ENCODE assay signal across 18 mouse cellular contexts in the genomic region with DNA sequence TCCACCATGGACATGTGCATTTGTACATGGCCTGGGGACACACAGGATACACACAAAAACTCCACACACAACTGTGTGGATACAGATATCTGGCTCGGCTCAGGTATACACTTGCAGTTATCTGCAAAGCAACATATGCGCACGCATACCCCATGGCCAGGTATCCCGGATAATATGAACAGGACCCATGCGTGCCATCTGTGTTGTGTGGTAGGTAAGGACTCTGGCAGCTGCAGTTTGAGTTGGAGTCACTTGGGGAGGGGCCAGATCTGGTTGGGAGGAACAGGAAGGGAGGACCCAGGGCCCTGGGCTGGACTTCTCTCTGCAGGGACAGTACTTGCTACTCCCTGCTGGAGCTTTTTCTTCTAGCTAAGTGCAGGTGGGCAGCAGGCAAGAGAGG. TPM values are rescaled to one million over a fixed set of nuclear protein-coding genes. Genes with fewer than 3 reads are reported as not detected.
A peak's percentile ranks its signal among the peaks of the same experiment; 100 is the strongest.
DNase-seq lines count a peak whose midpoint lies in the region; ATAC-seq and TF ChIP-seq lines count a peak whose summit lies in the region.
"Had no signal": no experiment of that assay in that cellular context is flagged by ENCODE, and none has a peak within 500 bp of the region (broad histone marks: within the 10 kb centered on the region; RNA-seq: fewer than 3 reads in every experiment).

No protein-coding gene starts in this region.

- H3K4me3 ChIP-seq in forebrain, embryonic 12.5 days (replicated peaks) = no peak overlapping the region
- H3K4me3 ChIP-seq in forebrain, embryonic 14.5 days (ENCODE audit: low read depth, low read length) = no peak overlapping the region
- no peak overlapping the region for H3K4me3 ChIP-seq in hindbrain, embryonic 10.5 days
- H3K4me3 ChIP-seq in hindbrain, postnatal 0 days (ENCODE audit: low read length) = no peak overlapping the region
- no peak overlapping the region; the same call in 1 of the 2 replicates for H3K4me3 ChIP-seq in liver, embryonic 11.5 days (ENCODE audit: low read depth, low read length)

- H3K27ac ChIP-seq in forebrain, embryonic 12.5 days = peak overlapping the region; percentile 46; the same call in 1 of the 2 replicates
- H3K27ac ChIP-seq in forebrain, embryonic 14.5 days (ENCODE audit: low read depth, low read length) = no peak overlapping the region
- H3K27ac ChIP-seq in hindbrain, embryonic 10.5 days = 0 out of 2 replicates have a peak overlapping the region, but pooled peaks have one; percentile 40
- H3K27ac ChIP-seq in hindbrain, postnatal 0 days = no peak overlapping the region
- peak overlapping the region; percentile 99 for H3K27ac ChIP-seq in liver, embryonic 11.5 days (ENCODE audit: low read depth, low read length)

- WGBS in forebrain, embryonic 12.5 days = 92% methylated on average over 5 of the region's 5 CpGs
- 96% methylated on average over 5 of the region's 5 CpGs for WGBS in forebrain, embryonic 14.5 days
- WGBS in hindbrain, embryonic 10.5 days = 95% methylated on average over 5 of the region's 5 CpGs
- 98% methylated on average over 5 of the region's 5 CpGs for WGBS in hindbrain, postnatal 0 days
- WGBS in liver, embryonic 11.5 days = 64% methylated on average over 5 of the region's 5 CpGs

- H3K4me2 ChIP-seq in forebrain, embryonic 12.5 days = no peak overlapping the region
- H3K4me2 ChIP-seq in forebrain, embryonic 14.5 days (ENCODE audit: low read length) = no peak overlapping the region
- H3K4me2 ChIP-seq in hindbrain, postnatal 0 days (ENCODE audit: low read depth, low read length) = no peak overlapping the region
- peak overlapping the region; percentile 57 for H3K4me2 ChIP-seq in liver, embryonic 11.5 days

- peaks cover 50% of the 10 kb centered on the region for H3K36me3 ChIP-seq in forebrain, embryonic 12.5 days (replicated peaks)
- H3K36me3 ChIP-seq in forebrain, embryonic 14.5 days (ENCODE audit: control insufficient read depth, insufficient read depth, low read length) = peaks cover 52% of the 10 kb centered on the region
- H3K36me3 ChIP-seq in hindbrain, embryonic 10.5 days = peaks cover 60% of the 10 kb centered on the region
- peaks cover 7% of the 10 kb centered on the region for H3K36me3 ChIP-seq in hindbrain, postnatal 0 days (ENCODE audit: insufficient read depth, low read length)
- H3K36me3 ChIP-seq in liver, embryonic 11.5 days (ENCODE audit: control insufficient read depth, insufficient read depth, low read length) = peaks cover 40% of the 10 kb centered on the region

- no peaks in the 10 kb centered on the region for H3K27me3 ChIP-seq in forebrain, embryonic 12.5 days
- H3K27me3 ChIP-seq in forebrain, embryonic 14.5 days (replicated peaks; ENCODE audit: control insufficient read depth, insufficient read depth, low read length) = no peaks in the 10 kb centered on the region
- no peaks in the 10 kb centered on the region for H3K27me3 ChIP-seq in hindbrain, embryonic 10.5 days (ENCODE audit: insufficient read depth, poor library complexity, severe bottlenecking)
- no peaks in the 10 kb centered on the region for H3K27me3 ChIP-seq in hindbrain, postnatal 0 days (ENCODE audit: insufficient read depth, low read length)
- H3K27me3 ChIP-seq in liver, embryonic 11.5 days (replicated peaks; ENCODE audit: control insufficient read depth, insufficient read depth, low read length) = no peaks in the 10 kb centered on the region

- no peak overlapping the region for H3K9ac ChIP-seq in forebrain, embryonic 12.5 days
- H3K9ac ChIP-seq in forebrain, embryonic 14.5 days (ENCODE audit: low read length) = no peak overlapping the region
- H3K9ac ChIP-seq in hindbrain, postnatal 0 days (replicated peaks; ENCODE audit: low read length) = no peak overlapping the region
- peak overlapping the region; percentile 58 for H3K9ac ChIP-seq in liver, embryonic 11.5 days (ENCODE audit: low read depth, low read length)

- TF ChIP-seq CTCF in hindbrain, postnatal 0 days (IDR thresholded peaks at IDR 0.05; ENCODE audit: low read depth) = no peak

- no peak for DNase-seq in forebrain, embryonic 14.5 days (ENCODE audit: low spot score)
- DNase-seq in hindbrain, embryonic 10.5 days (ENCODE audit: low spot score) = no peak
- DNase-seq in hindbrain, postnatal 0 days (ENCODE audit: low spot score) = no peak
- DNase-seq in 416B (ENCODE audit: low read depth) = peak; percentile 51
- no peak for DNase-seq in liver, embryonic 11.5 days (ENCODE audit: low spot score)
- DNase-seq in left cerebral cortex, adult 18-20 months (ENCODE audit: low spot score in 2 of 2) = no peak
- DNase-seq: adrenal gland, postnatal 14 days; cerebellum, adult 2 months; gastrocnemius, postnatal 14 days; heart, postnatal 36 days; kidney, adult 9 months; kidney, postnatal 36 days; lung, adult 2 months; midbrain, embryonic 14.5 days; right cerebral cortex, adult 18-20 months; thymus, postnatal 14 days had no signal

- H3K4me1 ChIP-seq in forebrain, embryonic 12.5 days = no peaks in the 10 kb centered on the region
- no peaks in the 10 kb centered on the region for H3K4me1 ChIP-seq in forebrain, embryonic 14.5 days (ENCODE audit: control insufficient read depth, insufficient read depth, low read length)
- peaks cover 9% of the 10 kb centered on the region; the same call in 1 of the 2 replicates for H3K4me1 ChIP-seq in hindbrain, embryonic 10.5 days (replicated peaks)
- H3K4me1 ChIP-seq in hindbrain, postnatal 0 days (ENCODE audit: insufficient read depth, low read length) = no peaks in the 10 kb centered on the region
- H3K4me1 ChIP-seq in liver, embryonic 11.5 days (replicated peaks; ENCODE audit: control insufficient read depth, insufficient read depth, low read length) = peaks cover 88% of the 10 kb centered on the region

- no peak for ATAC-seq in forebrain, embryonic 12.5 days (ENCODE audit: low FRiP score)
- no peak for ATAC-seq in forebrain, embryonic 14.5 days
- no peak for ATAC-seq in hindbrain, postnatal 0 days
- ATAC-seq in liver, embryonic 11.5 days (replicated peaks; ENCODE audit: low FRiP score) = peak; percentile 2
- no peak for ATAC-seq in inflammation-experienced regulatory T-cells, adult 6 months

- H3K9me3 ChIP-seq in forebrain, embryonic 12.5 days = no peaks in the 10 kb centered on the region
- H3K9me3 ChIP-seq in forebrain, embryonic 14.5 days (replicated peaks; ENCODE audit: control insufficient read depth, low read length) = no peaks in the 10 kb centered on the region
- H3K9me3 ChIP-seq in hindbrain, embryonic 10.5 days = no peaks in the 10 kb centered on the region
- H3K9me3 ChIP-seq in hindbrain, postnatal 0 days (ENCODE audit: low read length) = no peaks in the 10 kb centered on the region
- no peaks in the 10 kb centered on the region for H3K9me3 ChIP-seq in liver, embryonic 11.5 days (ENCODE audit: control insufficient read depth, low read length)

RNA-seq across cellular contexts. Expression of gene Rbm38, which starts 15.4 kb away (rescaled TPM):
- polyA plus RNA-seq in forebrain, embryonic 12.5 days (2016; fragmentation: Nextera tagmentation; extraction: Ambion mirVana) = 65.0 and 67.6 TPM in 2 replicates
- 29.9 and 31.1 TPM in 2 replicates for polyA plus RNA-seq in forebrain, embryonic 14.5 days (2014; fragmentation: Nextera tagmentation; extraction: Ambion mirVana)
- 92.3 and 95.9 TPM in 2 replicates for polyA plus RNA-seq in hindbrain, embryonic 10.5 days (2016; fragmentation: Nextera tagmentation; extraction: Ambion mirVana)
- total RNA-seq in hindbrain, postnatal 0 days (2014; rRNA removed) = 12.6 and 17.0 TPM in 2 replicates
- 9.7 and 10.3 TPM in 2 replicates for polyA plus RNA-seq in hindbrain, postnatal 0 days (2015; fragmentation: Nextera tagmentation; extraction: Ambion mirVana)
- 209 and 222 TPM in 2 replicates for polyA plus RNA-seq in liver, embryonic 11.5 days (2014; fragmentation: Nextera tagmentation; extraction: Ambion mirVana)
- 100 to 1,000 TPM; 115 to 138 (median 124) TPM for polyA plus RNA-seq in inflammation-experienced regulatory T-cells, adult 6 months (2017; shearing (Covaris generic))
- total RNA-seq in left cerebral cortex, adult 18-20 months (2021) = 1 to 10 TPM; 3.4 to 3.9 TPM

RNA-seq across cellular contexts. Expression of gene Rae1, which starts 35.7 kb away (rescaled TPM):
- polyA plus RNA-seq in forebrain, embryonic 12.5 days (2016; fragmentation: Nextera tagmentation; extraction: Ambion mirVana) = 122 and 132 TPM in 2 replicates
- polyA plus RNA-seq in forebrain, embryonic 14.5 days (2014; fragmentation: Nextera tagmentation; extraction: Ambion mirVana) = 148 and 156 TPM in 2 replicates
- 158 and 162 TPM in 2 replicates for polyA plus RNA-seq in hindbrain, embryonic 10.5 days (2016; fragmentation: Nextera tagmentation; extraction: Ambion mirVana)
- 85.3 and 96.0 TPM in 2 replicates for total RNA-seq in hindbrain, postnatal 0 days (2014; rRNA removed)
- polyA plus RNA-seq in hindbrain, postnatal 0 days (2015; fragmentation: Nextera tagmentation; extraction: Ambion mirVana) = 112 and 116 TPM in 2 replicates
- polyA plus RNA-seq in liver, embryonic 11.5 days (2014; fragmentation: Nextera tagmentation; extraction: Ambion mirVana) = 172 and 181 TPM in 2 replicates
- polyA plus RNA-seq in inflammation-experienced regulatory T-cells, adult 6 months (2017; shearing (Covaris generic)) = 10 to 100 TPM; 29.2 to 50.7 (median 50.2) TPM
- 10 to 100 TPM; 55.2 to 61.0 TPM for total RNA-seq in left cerebral cortex, adult 18-20 months (2021)

RNA-seq across cellular contexts. Expression of gene Spo11, which starts 58.2 kb away (rescaled TPM):
- polyA plus RNA-seq in forebrain, embryonic 12.5 days (2016; fragmentation: Nextera tagmentation; extraction: Ambion mirVana) = 0.27 and 1.0 TPM in 2 replicates
- 0.95 and 1.5 TPM in 2 replicates for polyA plus RNA-seq in forebrain, embryonic 14.5 days (2014; fragmentation: Nextera tagmentation; extraction: Ambion mirVana)
- 0.47 and 0.49 TPM in 2 replicates for polyA plus RNA-seq in hindbrain, embryonic 10.5 days (2016; fragmentation: Nextera tagmentation; extraction: Ambion mirVana)
- total RNA-seq in hindbrain, postnatal 0 days (2014; rRNA removed) = 0.07 and 1.0 TPM in 2 replicates
- 0.86 and 0.96 TPM in 2 replicates for polyA plus RNA-seq in hindbrain, postnatal 0 days (2015; fragmentation: Nextera tagmentation; extraction: Ambion mirVana)
- 0.13 TPM in 1 of 2 replicates, not detected in the other for polyA plus RNA-seq in liver, embryonic 11.5 days (2014; fragmentation: Nextera tagmentation; extraction: Ambion mirVana)
- 1 to 10 TPM; 4.6 to 6.3 (median 6.0) TPM for polyA plus RNA-seq in inflammation-experienced regulatory T-cells, adult 6 months (2017; shearing (Covaris generic))
- total RNA-seq in left cerebral cortex, adult 18-20 months (2021) = under 1 TPM; 0.23 to 0.28 TPM
- total RNA-seq: adrenal gland, postnatal 14 days; heart, postnatal 36 days had no signal

Comparison
In these comparisons a context has a peak if more than half of its experiments do, and no peak if none do; other contexts are left out.
1. H3K27ac ChIP-seq: peak in forebrain, embryonic 12.5 days (single experiment), hindbrain, embryonic 10.5 days (single experiment) and liver, embryonic 11.5 days (single experiment); none in forebrain, embryonic 14.5 days (single experiment) and hindbrain, postnatal 0 days (single experiment).